25 mouse cellular contexts compared by ENCODE assay signal in the genomic region with DNA sequence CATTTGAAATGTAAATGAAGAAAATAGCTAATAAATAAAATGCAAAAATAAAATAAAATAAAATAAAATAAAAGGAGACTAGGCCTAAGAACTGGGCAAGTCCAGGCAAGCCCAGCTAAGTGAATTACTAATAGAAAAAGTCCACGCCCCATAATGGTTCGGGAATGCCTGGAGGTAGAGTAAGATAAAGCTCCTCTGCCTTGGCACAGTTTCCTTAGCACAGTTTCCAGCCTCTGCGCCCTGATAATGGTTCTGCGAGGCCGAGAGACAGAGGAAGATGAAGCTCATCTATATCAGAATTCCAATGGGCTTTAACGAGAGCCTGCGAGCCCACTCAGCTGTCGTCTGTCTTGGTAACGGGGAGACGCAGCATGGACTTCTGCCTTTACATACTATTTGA. TPM values are rescaled to one million over a fixed set of nuclear protein-coding genes. Genes with fewer than 3 reads are reported as not detected.
DNase-seq lines count a peak whose midpoint lies in the region; ATAC-seq and TF ChIP-seq lines count a peak whose summit lies in the region.
"Had no signal": no experiment of that assay in that cellular context is flagged by ENCODE, and none has a peak within 500 bp of the region (broad histone marks: within the 10 kb centered on the region; RNA-seq: fewer than 3 reads in every experiment).

No protein-coding gene starts in this region.

- no peaks in the 10 kb centered on the region for H3K27me3 ChIP-seq in MEL (ENCODE audit: control insufficient read depth in 1 of 2, insufficient read depth in 2 of 2, low read length in 2 of 2)
- H3K27me3 ChIP-seq in liver, embryonic 12.5 days (replicated peaks) = no peaks in the 10 kb centered on the region
- H3K27me3 ChIP-seq: intestine, embryonic 15.5 days; midbrain, embryonic 15.5 days; neural tube, embryonic 12.5 days; stomach, embryonic 15.5 days had no signal

- H3K9me3 ChIP-seq in MEL (replicated peaks; ENCODE audit: insufficient read depth, low read length) = no peaks in the 10 kb centered on the region
- H3K9me3 ChIP-seq in liver, embryonic 12.5 days (replicated peaks) = no peaks in the 10 kb centered on the region
- H3K9me3 ChIP-seq: embryonic facial prominence, embryonic 10.5 days; G1E; heart, embryonic 10.5 days; hindbrain, embryonic 10.5 days; intestine, embryonic 15.5 days; midbrain, embryonic 15.5 days; neural tube, embryonic 12.5 days; stomach, embryonic 15.5 days had no signal

- H3K27ac ChIP-seq in MEL (ENCODE audit: control insufficient read depth, low read depth, low read length) = no peak overlapping the region
- H3K27ac ChIP-seq in liver, embryonic 12.5 days = peak overlapping the region; percentile 51
- H3K27ac ChIP-seq: embryonic facial prominence, embryonic 10.5 days; heart, embryonic 10.5 days; hindbrain, embryonic 10.5 days; intestine, embryonic 15.5 days; midbrain, embryonic 15.5 days; neural tube, embryonic 12.5 days; stomach, embryonic 15.5 days had no signal

- H3K36me3 ChIP-seq in MEL (ENCODE audit: control insufficient read depth in 1 of 2, insufficient read depth in 2 of 2, low read length in 2 of 2) = peaks cover 0 to 30% of the 10 kb centered on the region in 2 experiments; a peak in 2 of 4 replicates
- H3K36me3 ChIP-seq in liver, embryonic 12.5 days = 0 out of 2 replicates have a peak, but pooled peaks cover 3% of the 10 kb centered on the region
- H3K36me3 ChIP-seq: intestine, embryonic 15.5 days; midbrain, embryonic 15.5 days; neural tube, embryonic 12.5 days; stomach, embryonic 15.5 days had no signal

- H3K4me1 ChIP-seq in MEL (ENCODE audit: control insufficient read depth in 1 of 2, insufficient read depth in 2 of 2, low read length in 2 of 2) = peaks cover 13 to 17% of the 10 kb centered on the region in 2 experiments
- H3K4me1 ChIP-seq in liver, embryonic 12.5 days = peaks cover 61% of the 10 kb centered on the region
- H3K4me1 ChIP-seq: hindbrain, embryonic 10.5 days; intestine, embryonic 15.5 days; midbrain, embryonic 15.5 days; neural tube, embryonic 12.5 days had no signal

- H3K9ac ChIP-seq in MEL (ENCODE audit: control insufficient read depth, low read depth, low read length, poor library complexity, severe bottlenecking) = no peak overlapping the region
- H3K9ac ChIP-seq in liver, embryonic 12.5 days = no peak overlapping the region
- H3K9ac ChIP-seq: intestine, embryonic 15.5 days; midbrain, embryonic 15.5 days; neural tube, embryonic 12.5 days; stomach, embryonic 15.5 days had no signal

- H3K79me2 ChIP-seq in MEL (ENCODE audit: control insufficient read depth, insufficient read depth, low read length, poor library complexity) = no peaks in the 10 kb centered on the region

- peak; percentile 61 for ATAC-seq in liver, embryonic 12.5 days
- peak; percentile 68 for ATAC-seq in megakaryocyte progenitor cell, adult 5-6 weeks (replicated peaks; ENCODE audit: poor library complexity)
- ATAC-seq: activated CD4-positive, CD25-positive, alpha-beta regulatory T cell, adult 4 months; hindbrain, embryonic 16.5 days; intestine, embryonic 15.5 days; midbrain, embryonic 15.5 days had no signal

- H3K4me3 ChIP-seq in MEL (ENCODE audit: control insufficient read depth in 1 of 2, insufficient read depth in 1 of 2, low read depth in 2 of 2, low read length in 2 of 2) = no peak overlapping the region
- no peak overlapping the region for H3K4me3 ChIP-seq in liver, embryonic 12.5 days
- H3K4me3 ChIP-seq: embryonic facial prominence, embryonic 10.5 days; heart, embryonic 10.5 days; hindbrain, embryonic 10.5 days; intestine, embryonic 15.5 days; midbrain, embryonic 15.5 days; neural tube, embryonic 12.5 days; stomach, embryonic 15.5 days had no signal

- TF ChIP-seq POLR2A in MEL (IDR thresholded peaks at IDR 0.05; ENCODE audit: control insufficient read depth in 1 of 2, insufficient read depth in 1 of 2, low read depth in 1 of 2, low read length in 2 of 2, poor library complexity in 1 of 2) = no peak

- no peak for TF ChIP-seq EP300 in MEL (IDR thresholded peaks at IDR 0.05; ENCODE audit: low read depth in 1 of 2, low read length in 2 of 2)

- no peak for TF ChIP-seq RAD21 in MEL (IDR thresholded peaks at IDR 0.05; ENCODE audit: low read depth, low read length)

- 47% methylated on average over 10 of the region's 10 CpGs for WGBS in liver, embryonic 12.5 days (ENCODE audit: insufficient replicate concordance)

- H3K4me2 ChIP-seq in liver, embryonic 12.5 days = peak overlapping the region; percentile 33
- H3K4me2 ChIP-seq: intestine, embryonic 15.5 days; midbrain, embryonic 15.5 days; neural tube, embryonic 12.5 days; stomach, embryonic 15.5 days had no signal

- TF ChIP-seq CTCF in MEL (IDR thresholded peaks at IDR 0.05 in 2 of 3, conservative IDR thresholded peaks at IDR 0.05 in 1 of 3; ENCODE audit: control insufficient read depth in 1 of 3, insufficient read depth in 1 of 3, low read depth in 2 of 3, low read length in 3 of 3, poor library complexity in 1 of 3, severe bottlenecking in 1 of 3) = no peak

- peak; percentile 45 for DNase-seq in MEL (ENCODE audit: low read depth, low spot score)
- DNase-seq in c-Kit-positive CD71-positive TER-119-positive erythroid progenitor cells, embryonic 14.5 days (ENCODE audit: low spot score) = peak; percentile 65
- no peak for DNase-seq in retina, embryonic 14.5 days (ENCODE audit: low spot score)
- no peak for DNase-seq in left cerebral cortex, adult 11 months (ENCODE audit: low spot score)
- DNase-seq in adrenal gland, adult 2 months = no peak
- DNase-seq: adrenal gland, postnatal 14 days; cerebellum, adult 11 months; cerebellum, adult 9-11 months; kidney, adult 8-10 months; kidney, postnatal 14 days; lung, adult 18-20 months; lung, postnatal 10 days; retina, postnatal 1 day had no signal

TF ChIP-seq in MEL, 35 proteins besides CTCF, POLR2A, EP300 and RAD21:
- peak; percentile 42; the same call in 1 of the 2 replicates for TF ChIP-seq TCF12 (IDR thresholded peaks at IDR 0.05; ENCODE audit: low read depth, low read length)
- peak; percentile 31; the same call in 1 of the 2 replicates for TF ChIP-seq GATA1 (IDR thresholded peaks at IDR 0.05; ENCODE audit: low read depth, low read length)
- TF ChIP-seq TAL1 (IDR thresholded peaks at IDR 0.05; ENCODE audit: low read length) = 0 out of 2 replicates have a peak, but pooled peaks have one; percentile 14
- no peak for TF ChIP-seq BHLHE40 (IDR thresholded peaks at IDR 0.05; ENCODE audit: borderline replicate concordance, low read depth, low read length)

RNA-seq across cellular contexts. Expression of a gene that starts 25.2 kb away (rescaled TPM):
- total RNA-seq in MEL (2012; rRNA removed) = 4.6 and 6.3 TPM in 2 replicates
- 1 to 10 TPM in 1 of 2 experiments, not detected in 1; 8.4 TPM for polyA plus RNA-seq in MEL (2012; ENCODE audit: insufficient read depth in 1 of 2, insufficient read length in 2 of 2, low read depth in 1 of 2, low replicate concordance in 2 of 2, missing spikeins in 1 of 2)
- polyA plus RNA-seq in liver, embryonic 12.5 days (2016; fragmentation: Nextera tagmentation; extraction: Ambion mirVana) = 6.8 and 7.1 TPM in 2 replicates
- 12.8 and 21.5 TPM in 2 replicates for total RNA-seq in megakaryocyte progenitor cell, adult 5-6 weeks (2015)
- total RNA-seq in megakaryocyte progenitor cell, adult 5-6 weeks (2017) = 19.1 and 25.2 TPM in 2 replicates
- total RNA-seq in adrenal gland, adult 2 months (2021) = 10 to 100 TPM; 21.1 to 31.4 TPM
- polyA plus RNA-seq in adrenal gland, adult 2 months (2012; rRNA removed) = 0.64 and 0.88 TPM in 2 replicates

RNA-seq across cellular contexts. Expression of a gene that starts 25.4 kb away (rescaled TPM):
- total RNA-seq in MEL (2012; rRNA removed) = 75.9 and 86.7 TPM in 2 replicates
- polyA plus RNA-seq in MEL (2012; ENCODE audit: insufficient read depth in 1 of 2, insufficient read length in 2 of 2, low read depth in 1 of 2, low replicate concordance in 2 of 2, missing spikeins in 1 of 2) = 1,000 to 10,000 TPM in 1 of 2 experiments, 10 to 100 TPM in 1; 88.7 to 1,112 TPM
- 178 and 181 TPM in 2 replicates for polyA plus RNA-seq in liver, embryonic 12.5 days (2016; fragmentation: Nextera tagmentation; extraction: Ambion mirVana)
- 350 and 351 TPM in 2 replicates for total RNA-seq in megakaryocyte progenitor cell, adult 5-6 weeks (2015)
- 603 and 719 TPM in 2 replicates for total RNA-seq in megakaryocyte progenitor cell, adult 5-6 weeks (2017)
- 10 to 100 TPM; 26.1 to 26.9 TPM for total RNA-seq in adrenal gland, adult 2 months (2021)
- 5.7 and 6.2 TPM in 2 replicates for polyA plus RNA-seq in adrenal gland, adult 2 months (2012; rRNA removed)

Comparison
In these comparisons a context has a peak if more than half of its experiments do, and no peak if none do; other contexts are left out.
1. DNase-seq: peak in MEL (single experiment) and c-Kit-positive CD71-positive TER-119-positive erythroid progenitor cells, embryonic 14.5 days (single experiment); none in retina, embryonic 14.5 days (single experiment), left cerebral cortex, adult 11 months (single experiment) and adrenal gland, adult 2 months (single experiment).